Mouse (Mus musculus) intestine, embryonic 15.5 days (tissue): ENCODE measurements around the gene Olfr56. TPM values are rescaled to one million over a fixed set of nuclear protein-coding genes. Genes with fewer than 3 reads are reported as not detected.
"Not testable (repeated sequence)": the region's sequence is repeated elsewhere in the genome, so short reads cannot be mapped to it uniquely, and the experiment has no call there.

Experiments used
- ATAC-seq: fragments of 200-750 bp; cut with Nextera tagmentation; 2 replicates; pipeline ENCODE4 v1.8.0; 2017; ENCODE audit warnings: moderate TSS enrichment, moderate library complexity
- H3K27ac ChIP-seq: fragments of 300-500 bp; sonication (generic); 2 replicates; pipeline ENCODE4 v1.5.1; 2015; ENCODE audit warnings: mild to moderate bottlenecking, inconsistent platforms
- H3K27me3 ChIP-seq: fragments of 300-500 bp; sonication (generic); replicated peaks from 2 replicates; pipeline ENCODE4 v1.6.1; 2015; ENCODE audit warnings: inconsistent platforms
- H3K36me3 ChIP-seq: fragments of 300-500 bp; sonication (generic); 2 replicates; pipeline ENCODE4 v1.6.1; 2015; ENCODE audit warnings: inconsistent platforms
- H3K4me1 ChIP-seq: fragments of 300-500 bp; sonication (generic); replicated peaks from 2 replicates; pipeline ENCODE4 v1.6.1; 2015; ENCODE audit warnings: inconsistent platforms
- H3K4me2 ChIP-seq: fragments of 300-500 bp; sonication (generic); replicated peaks from 2 replicates; pipeline ENCODE4 v1.6.1; 2015; ENCODE audit warnings: mild to moderate bottlenecking, inconsistent platforms
- H3K4me3 ChIP-seq: fragments of 300-500 bp; sonication (generic); replicated peaks from 2 replicates; pipeline ENCODE4 v1.5.1; 2015; ENCODE audit warnings: inconsistent platforms
- H3K9ac ChIP-seq: fragments of 300-500 bp; sonication (generic); 2 replicates; pipeline ENCODE4 v1.6.1; 2015; ENCODE audit warnings: inconsistent platforms
- H3K9me3 ChIP-seq: fragments of 300-500 bp; sonication (generic); 2 replicates; pipeline ENCODE4 v1.6.1; 2016; ENCODE audit warnings: inconsistent platforms
- WGBS: fragments of 180-500 bp; shearing (Covaris S2); methylation state at CpG from one replicate; pipeline ENCODE4 v1.1.7; 2015; 5-methylcytosine and 5-hydroxymethylcytosine counted together
- polyA plus RNA-seq: library from polyadenylated mRNA; unstranded; fragments of >200 nt; fragmentation: Nextera tagmentation; extraction: Ambion mirVana; gene quantifications from 2 replicates; pipeline ENCODE4 v1.2.1, GENCODE M21; 2015

The Olfr56 gene
- not detected in 2 replicates for polyA plus RNA-seq

- H3K9me3 ChIP-seq, H3K4me2 ChIP-seq, H3K4me3 ChIP-seq, H3K27me3 ChIP-seq, ATAC-seq, H3K36me3 ChIP-seq, H3K4me1 ChIP-seq, H3K27ac ChIP-seq, H3K9ac ChIP-seq: not testable (repeated sequence)
- no CpG with 5 or more reads among the region's 1 CpGs for WGBS
Measured at GRCm38 (mm10) chr11:48978240-48978939, at the start of gene Olfr56. Gene Olfr56, plus strand, starts transcription at chr11:48978889.

GRCm38 (mm10) chr11:48933422-48933821 lies 45.3 kb upstream of the Olfr56 start:
- not testable (repeated sequence) for H3K36me3 ChIP-seq, H3K9ac ChIP-seq, H3K9me3 ChIP-seq, H3K4me1 ChIP-seq, H3K27me3 ChIP-seq, H3K4me2 ChIP-seq, H3K27ac ChIP-seq, ATAC-seq, H3K4me3 ChIP-seq
- WGBS, result 55% methylated on average over 1 of the region's 1 CpGs

GRCm38 (mm10) chr11:48933923-48934322 lies 44.8 kb upstream of the Olfr56 start:
- H3K9ac ChIP-seq, H3K9me3 ChIP-seq, H3K4me2 ChIP-seq, H3K27me3 ChIP-seq, H3K36me3 ChIP-seq, H3K27ac ChIP-seq, ATAC-seq, H3K4me1 ChIP-seq, H3K4me3 ChIP-seq: not testable (repeated sequence)
- WGBS, result 26% methylated on average over 1 of the region's 1 CpGs

GRCm38 (mm10) chr11:48935291-48935690 lies 43.4 kb upstream of the Olfr56 start:
- not testable (repeated sequence) for H3K4me2 ChIP-seq, H3K9me3 ChIP-seq, H3K27me3 ChIP-seq, H3K27ac ChIP-seq, H3K9ac ChIP-seq, H3K36me3 ChIP-seq, H3K4me1 ChIP-seq, H3K4me3 ChIP-seq, ATAC-seq
- WGBS, result no CpG with 5 or more reads among the region's 3 CpGs

GRCm38 (mm10) chr11:48939286-48939685 lies 39.4 kb upstream of the Olfr56 start:
- not testable (repeated sequence) for ATAC-seq, H3K4me2 ChIP-seq, H3K36me3 ChIP-seq, H3K4me1 ChIP-seq, H3K9me3 ChIP-seq, H3K4me3 ChIP-seq, H3K27ac ChIP-seq, H3K27me3 ChIP-seq, H3K9ac ChIP-seq

GRCm38 (mm10) chr11:48946090-48946489 lies 32.6 kb upstream of the Olfr56 start, which contains the start of gene Psme2b:
Gene Psme2b, minus strand, starts transcription at chr11:48946190.
- WGBS, result 86% methylated on average over 6 of the region's 6 CpGs
- H3K36me3 ChIP-seq, H3K9ac ChIP-seq, H3K4me3 ChIP-seq, ATAC-seq, H3K4me2 ChIP-seq, H3K9me3 ChIP-seq, H3K27ac ChIP-seq, H3K4me1 ChIP-seq, H3K27me3 ChIP-seq: not testable (repeated sequence)

GRCm38 (mm10) chr11:48974686-48975085 lies 4.0 kb upstream of the Olfr56 start:
- not testable (repeated sequence) for H3K9ac ChIP-seq, ATAC-seq, H3K4me1 ChIP-seq, H3K36me3 ChIP-seq, H3K27me3 ChIP-seq, H3K4me2 ChIP-seq, H3K27ac ChIP-seq, H3K9me3 ChIP-seq, H3K4me3 ChIP-seq
- WGBS, result no CpG with 5 or more reads among the region's 1 CpGs

GRCm38 (mm10) chr11:48979251-48979650 lies 562 bp downstream of the Olfr56 start, which contains the start of gene 9930111J21Rik1:
Gene 9930111J21Rik1, minus strand, starts transcription at chr11:48979398.
- H3K9ac ChIP-seq, ATAC-seq, H3K36me3 ChIP-seq, H3K4me3 ChIP-seq, H3K4me1 ChIP-seq, H3K27me3 ChIP-seq, H3K9me3 ChIP-seq, H3K27ac ChIP-seq, H3K4me2 ChIP-seq: not testable (repeated sequence)
- WGBS, result no CpG with 5 or more reads among the region's 3 CpGs

- not testable (repeated sequence) for H3K9me3 ChIP-seq, H3K36me3 ChIP-seq, H3K4me3 ChIP-seq, H3K4me1 ChIP-seq, H3K27me3 ChIP-seq, H3K27ac ChIP-seq, H3K9ac ChIP-seq, H3K4me2 ChIP-seq, ATAC-seq
- WGBS, result no CpG with 5 or more reads among the region's 5 CpGs
Measured at GRCm38 (mm10) chr11:48980052-48980451, 1.4 kb downstream of the Olfr56 start.

GRCm38 (mm10) chr11:48982848-48983247 lies 4.2 kb downstream of the Olfr56 start:
- H3K36me3 ChIP-seq, H3K9me3 ChIP-seq, H3K4me3 ChIP-seq, H3K4me1 ChIP-seq, H3K27ac ChIP-seq, ATAC-seq, H3K9ac ChIP-seq, H3K27me3 ChIP-seq, H3K4me2 ChIP-seq: not testable (repeated sequence)
- no CpG with 5 or more reads among the region's 3 CpGs for WGBS

- H3K4me1 ChIP-seq, H3K36me3 ChIP-seq, H3K9ac ChIP-seq, H3K4me3 ChIP-seq, H3K27me3 ChIP-seq, H3K27ac ChIP-seq, ATAC-seq, H3K9me3 ChIP-seq, H3K4me2 ChIP-seq: not testable (repeated sequence)
- WGBS, result 73% methylated on average over 2 of the region's 3 CpGs
Measured at GRCm38 (mm10) chr11:48988219-48988618, 9.5 kb downstream of the Olfr56 start.

GRCm38 (mm10) chr11:48989981-48990380 lies 11.3 kb downstream of the Olfr56 start:
- not testable (repeated sequence) for H3K9ac ChIP-seq, H3K27ac ChIP-seq, ATAC-seq, H3K36me3 ChIP-seq, H3K27me3 ChIP-seq, H3K4me2 ChIP-seq, H3K9me3 ChIP-seq, H3K4me3 ChIP-seq, H3K4me1 ChIP-seq
- 53% methylated on average over 2 of the region's 2 CpGs for WGBS

GRCm38 (mm10) chr11:48991740-48992520 lies 13.2 kb downstream of the Olfr56 start, which contains the start of gene Gm12185:
Gene Gm12185, minus strand, starts transcription at chr11:48992226.
- not testable (repeated sequence) for H3K4me1 ChIP-seq, H3K9ac ChIP-seq, H3K4me3 ChIP-seq, ATAC-seq, H3K27me3 ChIP-seq, H3K27ac ChIP-seq, H3K36me3 ChIP-seq, H3K9me3 ChIP-seq, H3K4me2 ChIP-seq
- 51% methylated on average over 4 of the region's 4 CpGs for WGBS
